Mouse (Mus musculus): Measurements from ENCODE around the gene AW551984. TPM values are rescaled to one million over a fixed set of nuclear protein-coding genes. Genes with fewer than 3 reads are reported as not detected.

Gene AW551984
- total and polyA plus RNA-seq, 2 experiments = 0.09 to 0.13 TPM

DNA sequence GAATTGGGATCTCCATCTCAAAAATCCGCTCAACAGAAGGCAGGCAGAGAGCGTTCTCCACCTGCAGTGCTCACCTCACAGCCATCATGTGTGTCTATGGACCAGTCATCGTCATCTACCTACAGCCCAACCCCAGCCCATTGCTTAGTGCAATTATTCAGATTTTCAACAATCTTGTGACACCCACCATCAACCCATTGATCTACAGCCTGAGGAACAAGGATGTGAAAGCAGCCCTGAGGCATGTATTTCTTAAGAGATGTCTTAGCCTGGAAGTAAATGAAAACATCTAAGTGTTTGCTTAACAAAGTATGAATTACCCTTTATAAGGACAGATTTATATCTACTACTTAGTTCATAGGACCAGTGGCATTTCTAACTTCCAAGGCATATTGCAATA is 19.6 kb upstream of the AW551984 start:
- WGBS = 79% methylated on average over 3 of the region's 3 CpGs
- H3K27me3 ChIP-seq (ENCODE audit: control insufficient read depth, insufficient read depth, low read length) = no peaks in the 10 kb centered on the region; the same call in 1 of the 2 replicates
- no peak for DNase-seq (ENCODE audit: extremely low read depth, low read depth, low spot score)

DNA sequence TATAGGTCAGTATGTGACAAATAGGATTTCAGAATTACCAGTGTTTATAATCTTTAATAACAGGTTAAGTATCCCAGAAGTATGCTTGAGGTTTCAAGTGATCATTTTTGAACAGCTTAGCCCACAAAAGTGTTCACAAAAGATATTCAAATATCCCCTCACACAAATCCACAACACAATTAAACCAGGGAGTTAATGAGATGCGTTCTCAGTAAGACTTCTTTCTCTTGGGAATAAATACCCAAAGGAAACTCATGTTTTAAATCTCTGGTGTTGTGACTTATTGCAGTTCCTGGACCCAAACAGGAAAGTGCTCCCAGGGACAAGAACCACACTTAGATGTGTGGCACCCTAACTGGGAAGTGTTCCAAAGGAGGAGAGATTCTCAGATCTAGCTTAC is 16.9 kb upstream of the AW551984 start, which contains the start of gene Olfr960:
Olfr960 (plus strand) TSS at position 301 of the 400 bp plus-strand sequence.
- no peak within 1 kb of the TSS for H3K27ac ChIP-seq (replicated peaks; ENCODE audit: insufficient read depth, low read depth, low read length)
- H3K4me1 ChIP-seq (ENCODE audit: control insufficient read depth, insufficient read depth, low read length) = no peaks in the 10 kb centered on the region
- H3K36me3 ChIP-seq (ENCODE audit: control insufficient read depth, insufficient read depth, low read length) = no peaks in the 10 kb centered on the region
- no peaks in the 10 kb centered on the region for H3K79me2 ChIP-seq (ENCODE audit: control insufficient read depth, insufficient read depth, low read length)
- H3K27me3 ChIP-seq (ENCODE audit: control insufficient read depth, insufficient read depth, low read length) = no peaks in the 10 kb centered on the region; the same call in 1 of the 2 replicates
- TF ChIP-seq CTCF (IDR thresholded peaks at IDR 0.05; ENCODE audit: low read depth, low read length) = no peak
- no peak for TF ChIP-seq POLR2A (IDR thresholded peaks at IDR 0.05; ENCODE audit: extremely low read depth, insufficient read depth, low read length)
- no peak within 1 kb of the TSS for H3K9ac ChIP-seq (ENCODE audit: low read depth, low read length)
- DNase-seq (ENCODE audit: extremely low read depth, low read depth, low spot score) = no peak
- 68% methylated on average over 1 of the region's 1 CpGs for WGBS
- no peak within 1 kb of the TSS for H3K4me3 ChIP-seq (ENCODE audit: insufficient read depth, low read depth, low read length)

More for the DNA sequence above, 19.6 kb upstream of the AW551984 start:
- Histone ChIP-seq H3K4me3 (ENCODE audit: insufficient read depth, low read depth, low read length) (no peak overlapping the region), H3K27ac (replicated peaks; ENCODE audit: insufficient read depth, low read depth, low read length) (no peak overlapping the region), H3K79me2 (ENCODE audit: control insufficient read depth, insufficient read depth, low read length) (no peaks in the 10 kb centered on the region), H3K4me1 (ENCODE audit: control insufficient read depth, insufficient read depth, low read length) (no peaks in the 10 kb centered on the region), H3K36me3 (ENCODE audit: control insufficient read depth, insufficient read depth, low read length) (no peaks in the 10 kb centered on the region), H3K9ac (ENCODE audit: low read depth, low read length) (no peak overlapping the region)
- no peak for TF ChIP-seq POLR2A (IDR thresholded peaks at IDR 0.05; ENCODE audit: extremely low read depth, insufficient read depth, low read length)
- TF ChIP-seq CTCF (IDR thresholded peaks at IDR 0.05; ENCODE audit: low read depth, low read length) = no peak

DNA sequence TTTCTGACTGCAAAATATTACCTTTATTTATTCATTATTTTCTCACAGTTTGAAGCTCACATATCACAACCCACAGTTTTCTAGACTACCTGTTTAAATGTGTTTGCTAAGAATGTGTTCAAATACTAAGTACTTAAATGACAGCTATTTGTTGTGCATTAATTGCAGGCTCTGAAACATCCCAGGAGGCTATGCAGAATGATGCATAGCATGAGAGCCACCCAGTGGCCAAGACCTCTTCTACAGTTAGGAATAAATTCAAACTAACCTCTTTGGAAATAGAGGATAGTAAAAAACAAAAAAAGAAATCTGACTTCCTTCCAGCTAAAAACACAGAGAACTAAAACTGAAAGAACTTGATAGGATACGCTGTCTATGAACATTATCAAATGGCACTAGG is 7.8 kb upstream of the AW551984 start:
- 50% methylated on average over 1 of the region's 1 CpGs for WGBS
- Histone ChIP-seq H3K9ac (ENCODE audit: low read depth, low read length) (no peak overlapping the region), H3K4me1 (ENCODE audit: control insufficient read depth, insufficient read depth, low read length) (no peaks in the 10 kb centered on the region), H3K36me3 (ENCODE audit: control insufficient read depth, insufficient read depth, low read length) (no peaks in the 10 kb centered on the region), H3K27ac (replicated peaks; ENCODE audit: insufficient read depth, low read depth, low read length) (no peak overlapping the region), H3K79me2 (ENCODE audit: control insufficient read depth, insufficient read depth, low read length) (no peaks in the 10 kb centered on the region), H3K27me3 (ENCODE audit: control insufficient read depth, insufficient read depth, low read length) (no peaks in the 10 kb centered on the region), H3K4me3 (ENCODE audit: insufficient read depth, low read depth, low read length) (no peak overlapping the region)
- DNase-seq (ENCODE audit: extremely low read depth, low read depth, low spot score) = no peak
- TF ChIP-seq POLR2A (IDR thresholded peaks at IDR 0.05; ENCODE audit: extremely low read depth, insufficient read depth, low read length) = no peak
- no peak for TF ChIP-seq CTCF (IDR thresholded peaks at IDR 0.05; ENCODE audit: low read depth, low read length)

DNA sequence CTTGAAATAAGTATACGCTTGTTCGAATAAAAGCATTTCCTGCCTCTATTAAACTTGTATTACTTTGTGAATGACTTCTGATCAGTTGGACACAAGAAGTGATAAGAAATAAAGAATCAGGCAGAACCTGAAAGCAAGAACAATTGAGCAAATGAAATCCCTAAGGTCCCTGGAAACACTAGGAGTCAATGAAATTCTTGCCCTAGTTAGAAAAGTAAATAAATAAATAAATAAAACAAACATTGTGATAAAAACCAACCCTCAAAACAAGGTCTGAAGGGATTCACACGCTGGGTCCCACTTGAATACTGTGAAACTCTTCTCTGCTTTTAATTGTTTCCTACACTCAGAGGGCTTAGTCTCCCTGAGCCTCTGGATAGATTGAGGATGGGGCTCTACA is 6.2 kb upstream of the AW551984 start, which contains the start of gene Olfr148:
Olfr148 (plus strand) TSS at position 301 of the 400 bp plus-strand sequence.
- no peak for TF ChIP-seq POLR2A (IDR thresholded peaks at IDR 0.05; ENCODE audit: extremely low read depth, insufficient read depth, low read length)
- TF ChIP-seq CTCF (IDR thresholded peaks at IDR 0.05; ENCODE audit: low read depth, low read length) = no peak

DNA sequence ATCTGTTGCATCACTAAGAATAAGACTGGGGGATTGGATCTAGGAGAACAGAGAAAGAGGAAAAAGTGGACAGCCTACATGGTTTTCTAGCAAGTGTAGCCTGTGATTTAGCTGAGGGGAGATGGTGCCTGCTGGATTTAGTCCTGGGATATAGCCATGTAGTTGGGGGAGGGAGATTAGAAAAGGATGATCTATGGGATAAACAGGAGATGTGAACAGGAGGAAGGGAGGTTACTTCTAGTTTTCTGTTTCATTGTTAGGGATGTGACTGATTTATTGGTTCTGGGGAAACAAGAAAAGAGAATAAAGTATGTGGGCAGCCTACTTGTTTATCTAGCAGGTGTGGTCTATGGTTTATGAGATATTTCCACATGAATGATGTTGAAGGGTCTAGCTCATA is 4.3 kb upstream of the AW551984 start:
- H3K36me3 ChIP-seq (ENCODE audit: control insufficient read depth, insufficient read depth, low read length) = no peaks in the 10 kb centered on the region
- TF ChIP-seq CTCF (IDR thresholded peaks at IDR 0.05; ENCODE audit: low read depth, low read length) (no peak), POLR2A (IDR thresholded peaks at IDR 0.05; ENCODE audit: extremely low read depth, insufficient read depth, low read length) (no peak)

More for the DNA sequence above, 6.2 kb upstream of the AW551984 start, which contains the start of gene Olfr148:
- H3K79me2 ChIP-seq (ENCODE audit: control insufficient read depth, insufficient read depth, low read length) = no peaks in the 10 kb centered on the region
- H3K9ac ChIP-seq (ENCODE audit: low read depth, low read length) = no peak within 1 kb of the TSS
- H3K36me3 ChIP-seq (ENCODE audit: control insufficient read depth, insufficient read depth, low read length) = no peaks in the 10 kb centered on the region
- WGBS = 66% methylated on average over 3 of the region's 3 CpGs
- no peak within 1 kb of the TSS for H3K4me3 ChIP-seq (ENCODE audit: insufficient read depth, low read depth, low read length)
- no peaks in the 10 kb centered on the region for H3K4me1 ChIP-seq (ENCODE audit: control insufficient read depth, insufficient read depth, low read length)
- no peak within 1 kb of the TSS for H3K27ac ChIP-seq (replicated peaks; ENCODE audit: insufficient read depth, low read depth, low read length)
- H3K27me3 ChIP-seq (ENCODE audit: control insufficient read depth, insufficient read depth, low read length) = no peaks in the 10 kb centered on the region
- DNase-seq (ENCODE audit: extremely low read depth, low read depth, low spot score) = no peak

DNA sequence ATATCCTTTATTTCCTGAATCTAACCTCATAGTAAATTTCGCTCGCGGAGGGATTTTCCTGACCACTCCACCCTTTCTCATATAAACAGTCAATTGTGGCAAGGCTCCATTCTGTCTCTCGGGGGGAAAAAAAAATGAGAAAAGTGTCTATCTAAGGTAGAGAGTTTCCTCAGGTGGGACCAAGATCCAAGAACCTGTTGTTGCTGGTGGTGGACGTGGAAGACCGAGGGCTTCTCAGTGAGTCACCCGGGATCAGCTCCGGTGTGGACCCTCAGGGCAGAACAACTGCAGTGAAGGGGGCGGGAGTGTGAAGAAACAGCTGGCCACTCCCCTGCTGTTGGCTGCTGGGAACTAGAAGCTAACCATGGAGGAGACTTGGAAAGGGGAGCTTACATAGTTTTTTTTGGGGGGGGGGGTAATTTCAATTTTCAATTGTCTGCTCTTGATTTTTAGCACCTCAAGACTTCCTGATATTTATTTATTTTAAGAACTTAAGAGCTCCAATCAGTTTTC is 814 bp downstream of the AW551984 start:
- Histone ChIP-seq H3K4me3 (ENCODE audit: insufficient read depth, low read depth, low read length) (no peak overlapping the region), H3K9ac (ENCODE audit: low read depth, low read length) (no peak overlapping the region), H3K4me1 (ENCODE audit: control insufficient read depth, insufficient read depth, low read length) (no peaks in the 10 kb centered on the region), H3K36me3 (ENCODE audit: control insufficient read depth, insufficient read depth, low read length) (no peaks in the 10 kb centered on the region), H3K79me2 (ENCODE audit: control insufficient read depth, insufficient read depth, low read length) (no peaks in the 10 kb centered on the region), H3K27me3 (ENCODE audit: control insufficient read depth, insufficient read depth, low read length) (no peaks in the 10 kb centered on the region), H3K27ac (replicated peaks; ENCODE audit: insufficient read depth, low read depth, low read length) (no peak overlapping the region)
- WGBS = 1% methylated on average over 9 of the region's 9 CpGs
- no peak for TF ChIP-seq POLR2A (IDR thresholded peaks at IDR 0.05; ENCODE audit: extremely low read depth, insufficient read depth, low read length)
- TF ChIP-seq CTCF (IDR thresholded peaks at IDR 0.05; ENCODE audit: low read depth, low read length) = no peak
- DNase-seq (ENCODE audit: extremely low read depth, low read depth, low spot score) = no peak

More for the DNA sequence above, 4.3 kb upstream of the AW551984 start:
- Histone ChIP-seq H3K27ac (replicated peaks; ENCODE audit: insufficient read depth, low read depth, low read length) (no peak overlapping the region), H3K4me1 (ENCODE audit: control insufficient read depth, insufficient read depth, low read length) (no peaks in the 10 kb centered on the region), H3K4me3 (ENCODE audit: insufficient read depth, low read depth, low read length) (no peak overlapping the region), H3K79me2 (ENCODE audit: control insufficient read depth, insufficient read depth, low read length) (no peaks in the 10 kb centered on the region), H3K9ac (ENCODE audit: low read depth, low read length) (no peak overlapping the region), H3K27me3 (ENCODE audit: control insufficient read depth, insufficient read depth, low read length) (no peaks in the 10 kb centered on the region)
- DNase-seq (ENCODE audit: extremely low read depth, low read depth, low spot score) = no peak

Measured in liver, adult 2 months (tissue).